Comparison of ENCODE assay signal across 8 mouse cellular contexts in genomic region chr5:76183750-76184261, GRCm38 (mm10). TPM values are rescaled to one million over a fixed set of nuclear protein-coding genes. Genes with fewer than 3 reads are reported as not detected.
DNase-seq lines count a peak whose midpoint lies in the region; ATAC-seq lines count a peak whose summit lies in the region.

Gene Tmem165 (plus strand): TSS chr5:76183880.

- ATAC-seq in hindbrain, embryonic 11.5 days (ENCODE audit: low FRiP score), result peak; percentile 97

- H3K4me2 ChIP-seq in hindbrain, embryonic 11.5 days (replicated peaks; ENCODE audit: low read depth, low read length), result peak within 1 kb of the TSS; percentile 84

- 0% methylated on average over 36 of the region's 62 CpGs for WGBS in hindbrain, embryonic 11.5 days

- H3K4me3 ChIP-seq in hindbrain, embryonic 11.5 days (ENCODE audit: low read depth, low read length), result peak within 1 kb of the TSS; percentile 85

- H3K9ac ChIP-seq in hindbrain, embryonic 11.5 days (ENCODE audit: low read depth, low read length), result peak within 1 kb of the TSS; percentile 97

- H3K36me3 ChIP-seq in hindbrain, embryonic 11.5 days (ENCODE audit: control insufficient read depth, insufficient read depth, low read length), result no peaks in the 10 kb centered on the region

- 0 out of 2 replicates have a peak, but pooled peaks cover 3% of the 10 kb centered on the region for H3K4me1 ChIP-seq in hindbrain, embryonic 11.5 days (replicated peaks; ENCODE audit: control insufficient read depth, insufficient read depth, low read length)

- peak within 1 kb of the TSS; percentile 95 for H3K27ac ChIP-seq in hindbrain, embryonic 11.5 days (ENCODE audit: low read depth, low read length)

- peak; percentile 89 for DNase-seq in MN1 (ENCODE audit: low spot score)
- DNase-seq in cerebellum, adult 9-10 months, result peak; percentile 94
- peak; percentile 86 to 96 for DNase-seq in frontal cortex, adult 2 months (ENCODE audit: extremely low spot score in 1 of 2, low spot score in 1 of 2)
- DNase-seq in hindbrain, embryonic 11.5 days (ENCODE audit: low spot score), result peak; percentile 92
- DNase-seq in layer of hippocampus, postnatal 10 days (ENCODE audit: low spot score in 2 of 2), result peak; percentile 94 to 97
- DNase-seq in lung, postnatal 10 days, result peak; percentile 96
- peak; percentile 93 for DNase-seq in ovary, postnatal 36 days (ENCODE audit: low spot score)
- DNase-seq in thymus, postnatal 25 days, result peak; percentile 92

- H3K27me3 ChIP-seq in hindbrain, embryonic 11.5 days (ENCODE audit: control insufficient read depth, insufficient read depth, low read length), result no peaks in the 10 kb centered on the region

- no peaks in the 10 kb centered on the region for H3K9me3 ChIP-seq in hindbrain, embryonic 11.5 days (ENCODE audit: control insufficient read depth, low read length)

RNA-seq across cellular contexts. Expression of gene Tmem165, which starts in this region (rescaled TPM):
- 40.3 and 41.2 TPM in 2 replicates for polyA plus RNA-seq in frontal cortex, adult 2 months (2012; rRNA removed)
- 97.0 and 105 TPM in 2 replicates for polyA plus RNA-seq in hindbrain, embryonic 11.5 days (2014; fragmentation: Nextera tagmentation; extraction: Ambion mirVana)
- total RNA-seq in layer of hippocampus, postnatal 10 days (2021), result 10 to 100 TPM; 48.0 to 51.7 TPM

Comparison
In these comparisons a context has a peak if more than half of its experiments do, and no peak if none do; other contexts are left out.
1. Peak in every context shown above with its lines: DNase-seq, ATAC-seq, H3K4me3 ChIP-seq and H3K27ac ChIP-seq.